In genomic region chr2:134910882-134911281, GRCm38 (mm10) we compare ENCODE assay signal across 10 mouse cellular contexts.
A peak's percentile ranks its signal among the peaks of the same experiment; 100 is the strongest.
DNase-seq lines count a peak whose midpoint lies in the region; ATAC-seq lines count a peak whose summit lies in the region.
"Had no signal": no experiment of that assay in that cellular context is flagged by ENCODE, and none has a peak within 500 bp of the region (broad histone marks: within the 10 kb centered on the region; RNA-seq: fewer than 3 reads in every experiment).

No protein-coding gene starts in this region.

- no peak overlapping the region for H3K4me3 ChIP-seq in midbrain, embryonic 10.5 days
- H3K4me3 ChIP-seq: limb, embryonic 13.5 days had no signal

- no peak for ATAC-seq in activated CD4-positive, CD25-positive, alpha-beta regulatory T cell, adult 4 months

- peak; percentile 26 for DNase-seq in 3T3-L1 (ENCODE audit: low read depth, low spot score)
- DNase-seq in cerebellum, adult 11-12 months: peak; percentile 81
- DNase-seq in forelimb bud, embryonic 11.5 days (ENCODE audit: low read depth, low spot score): peak; percentile 29
- DNase-seq in midbrain, embryonic 10.5 days (ENCODE audit: low spot score): peak; percentile 24
- no peak for DNase-seq in lung, postnatal 25 days (ENCODE audit: low spot score)
- DNase-seq in adrenal gland, postnatal 14 days: no peak
- no peak for DNase-seq in heart, adult 9 months (ENCODE audit: low spot score in 2 of 2)
- DNase-seq: thymus, adult 18-20 months had no signal

- H3K36me3 ChIP-seq in midbrain, embryonic 10.5 days: no peaks in the 10 kb centered on the region
- H3K36me3 ChIP-seq: limb, embryonic 13.5 days had no signal

- H3K27ac ChIP-seq in midbrain, embryonic 10.5 days (replicated peaks): no peak overlapping the region
- H3K27ac ChIP-seq: limb, embryonic 13.5 days had no signal

- H3K27me3 ChIP-seq in midbrain, embryonic 10.5 days (ENCODE audit: low read depth, poor library complexity, severe bottlenecking): no peaks in the 10 kb centered on the region
- H3K27me3 ChIP-seq: limb, embryonic 13.5 days had no signal

- H3K9me3 ChIP-seq in midbrain, embryonic 10.5 days (replicated peaks): no peaks in the 10 kb centered on the region
- H3K9me3 ChIP-seq: limb, embryonic 13.5 days had no signal

- WGBS in midbrain, embryonic 10.5 days: 71% methylated on average over 1 of the region's 1 CpGs

- H3K4me1 ChIP-seq in midbrain, embryonic 10.5 days: no peaks in the 10 kb centered on the region

Comparison
In these comparisons a context has a peak if more than half of its experiments do, and no peak if none do; other contexts are left out.
1. DNase-seq: peak in 3T3-L1 (single experiment), cerebellum, adult 11-12 months (single experiment), forelimb bud, embryonic 11.5 days (single experiment) and midbrain, embryonic 10.5 days (single experiment); none in lung, postnatal 25 days (single experiment), adrenal gland, postnatal 14 days (single experiment) and heart, adult 9 months (0 of 2).